Mouse (Mus musculus) olfactory bulb, adult 2 months (tissue): ENCODE measurements around the gene Klk1b27.

Experiments
- CTCF ChIP-seq: fragments of 200-500 bp; IDR thresholded peaks from 2 replicates; pipeline ENCODE4 v1.5.1; 2012; ENCODE audit warnings: low read depth, mild to moderate bottlenecking, low read length, moderate library complexity; ENCODE audit not compliant: insufficient read depth
- POLR2A ChIP-seq: fragments of 200-500 bp; IDR thresholded peaks from 2 replicates; pipeline ENCODE4 v1.6.1; 2012; ENCODE audit warnings: mild to moderate bottlenecking, low read depth, low read length, moderate library complexity; ENCODE audit not compliant: insufficient read depth

GRCm38 (mm10) chr7:44077703-44078102, 25.6 kb downstream of the Klk1b27 start:
- TF ChIP-seq POLR2A (no peak), CTCF (no peak)
